Mouse (Mus musculus): ENCODE results near the gene Cerk.
"Not testable (repeated sequence)": the region's sequence is repeated elsewhere in the genome, so short reads cannot be mapped to it uniquely, and the experiment has no call there.

Cerk gene

GRCm38 (mm10) chr15:86182646-86183045, 3.3 kb downstream of the Cerk start:
- peak in 1 of 2 experiments; percentile 61 for DNase-seq (ENCODE audit: low spot score in 2 of 2)

- no peak for DNase-seq (ENCODE audit: low spot score in 2 of 2)
Measured at GRCm38 (mm10) chr15:86181941-86182439, 4.0 kb downstream of the Cerk start.

GRCm38 (mm10) chr15:86181321-86181720, 4.6 kb downstream of the Cerk start:
- DNase-seq (ENCODE audit: low spot score in 2 of 2), result not testable (repeated sequence)

- no peak for DNase-seq (ENCODE audit: low spot score in 2 of 2)
Measured at GRCm38 (mm10) chr15:86180427-86180826, 5.5 kb downstream of the Cerk start.

GRCm38 (mm10) chr15:86178594-86178993, 7.3 kb downstream of the Cerk start:
- no peak for DNase-seq (ENCODE audit: low spot score in 2 of 2)

GRCm38 (mm10) chr15:86177703-86178251, 8.2 kb downstream of the Cerk start:
- DNase-seq (ENCODE audit: low spot score in 2 of 2), result not testable (repeated sequence)

GRCm38 (mm10) chr15:86176771-86177702, 8.9 kb downstream of the Cerk start:
- DNase-seq (ENCODE audit: low spot score in 2 of 2), result no peak

- no peak for DNase-seq (ENCODE audit: low spot score in 2 of 2)
Measured at GRCm38 (mm10) chr15:86176166-86176565, 9.8 kb downstream of the Cerk start.

GRCm38 (mm10) chr15:86175253-86176050, 10.5 kb downstream of the Cerk start:
- DNase-seq (ENCODE audit: low spot score in 2 of 2), result no peak

- DNase-seq (ENCODE audit: low spot score in 2 of 2), result no peak
Measured at GRCm38 (mm10) chr15:86173136-86173985, 12.6 kb downstream of the Cerk start.

- no peak for DNase-seq (ENCODE audit: low spot score in 2 of 2)
Measured at GRCm38 (mm10) chr15:86172526-86172925, 13.4 kb downstream of the Cerk start.

- no peak for DNase-seq (ENCODE audit: low spot score in 2 of 2)
Measured at GRCm38 (mm10) chr15:86172124-86172523, 13.8 kb downstream of the Cerk start.

- DNase-seq (ENCODE audit: low spot score in 2 of 2), result no peak
Measured at GRCm38 (mm10) chr15:86171316-86171715, 14.6 kb downstream of the Cerk start.

- DNase-seq (ENCODE audit: low spot score in 2 of 2), result no peak
Measured at GRCm38 (mm10) chr15:86169817-86170110, 16.2 kb downstream of the Cerk start.

- no peak for DNase-seq (ENCODE audit: low spot score in 2 of 2)
Measured at GRCm38 (mm10) chr15:86168941-86169816, 16.8 kb downstream of the Cerk start.

- peak in 1 of 2 experiments; percentile 72 for DNase-seq (ENCODE audit: low spot score in 2 of 2)
Measured at GRCm38 (mm10) chr15:86168505-86168867, 17.5 kb downstream of the Cerk start.

GRCm38 (mm10) chr15:86167787-86168504, 18.0 kb downstream of the Cerk start:
- DNase-seq (ENCODE audit: low spot score in 2 of 2), result no peak

- no peak for DNase-seq (ENCODE audit: low spot score in 2 of 2)
Measured at GRCm38 (mm10) chr15:86167032-86167655, 18.8 kb downstream of the Cerk start.
